Mouse (Mus musculus) neutrophil, adult 5-6 weeks (primary cell): ENCODE data around the gene Dr1. TPM values are rescaled to one million over a fixed set of nuclear protein-coding genes. Genes with fewer than 3 reads are reported as not detected.

Source experiments
- total RNA-seq: library from RNA; stranded (forward); fragments of 200-1000 nt; gene quantifications from 2 replicates; pipeline ENCODE4 v1.2.3, GENCODE M21; 2017

Dr1 gene
- total RNA-seq, 1 experiment from 2014 or later, result 42.4 TPM

Other genes with a start within 250 kb of the Dr1 start
- gene Mtf2, start 203.2 kb upstream of the Dr1 start, total RNA-seq, result 72.9 and 85.4 TPM in 2 replicates
- 64.6 and 71.0 TPM in 2 replicates for gene Tmed5, start 136.3 kb upstream of the Dr1 start, total RNA-seq
- 2.0 and 7.1 TPM in 2 replicates for gene Ccdc18, start 136.0 kb upstream of the Dr1 start, total RNA-seq
- 4.8 and 5.2 TPM in 2 replicates for gene Pigg, start 43.7 kb downstream of the Dr1 start, total RNA-seq
- gene Gm42517, start 99.0 kb downstream of the Dr1 start, total RNA-seq, result not detected in 2 replicates
- not detected in 2 replicates for gene Pde6b, start 119.5 kb downstream of the Dr1 start, total RNA-seq
- gene Atp5k, start 165.6 kb downstream of the Dr1 start, total RNA-seq, result 63.7 and 67.9 TPM in 2 replicates
- 1.4 and 1.7 TPM in 2 replicates for gene Mfsd7a, start 180.0 kb downstream of the Dr1 start, total RNA-seq
- gene Pcgf3, start 192.3 kb downstream of the Dr1 start, total RNA-seq, result 17.5 and 21.6 TPM in 2 replicates